Mouse (Mus musculus): ENCODE data around the gene Cdk17.

The Cdk17 gene

DNA sequence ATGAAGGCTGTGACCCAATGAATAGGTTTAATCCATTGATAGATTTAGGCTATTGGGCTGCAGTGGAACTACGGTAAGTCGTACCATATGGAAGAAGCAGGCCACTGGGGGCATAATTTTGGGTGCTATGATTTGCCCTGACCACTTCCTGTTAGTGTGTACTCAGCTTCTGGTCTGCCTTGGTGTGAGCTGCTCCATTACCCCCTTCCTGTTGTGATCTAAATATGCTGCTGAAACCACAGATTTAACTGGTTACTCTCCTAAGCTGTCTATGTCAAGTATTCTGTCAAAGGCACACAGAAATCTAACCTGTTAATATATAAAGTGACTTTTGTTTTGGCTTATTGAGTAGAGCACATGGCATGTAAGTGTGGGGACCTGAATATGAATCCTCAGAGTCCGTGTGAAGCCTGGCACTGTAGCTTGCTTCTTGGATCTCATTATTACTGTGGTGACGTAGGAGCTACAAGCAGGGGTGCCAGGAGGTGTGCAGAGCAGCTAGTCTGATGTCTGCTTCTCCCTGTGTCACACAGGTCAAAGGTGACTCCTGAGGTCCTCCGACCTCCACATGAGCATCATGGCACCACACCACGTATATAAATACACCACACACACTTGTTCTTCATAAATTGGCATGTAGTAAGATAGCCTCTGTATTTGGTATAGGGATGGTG, 10.6 kb downstream of the Cdk17 start:
- DNase-seq: peak in 1 of 2 experiments; percentile 44

DNA sequence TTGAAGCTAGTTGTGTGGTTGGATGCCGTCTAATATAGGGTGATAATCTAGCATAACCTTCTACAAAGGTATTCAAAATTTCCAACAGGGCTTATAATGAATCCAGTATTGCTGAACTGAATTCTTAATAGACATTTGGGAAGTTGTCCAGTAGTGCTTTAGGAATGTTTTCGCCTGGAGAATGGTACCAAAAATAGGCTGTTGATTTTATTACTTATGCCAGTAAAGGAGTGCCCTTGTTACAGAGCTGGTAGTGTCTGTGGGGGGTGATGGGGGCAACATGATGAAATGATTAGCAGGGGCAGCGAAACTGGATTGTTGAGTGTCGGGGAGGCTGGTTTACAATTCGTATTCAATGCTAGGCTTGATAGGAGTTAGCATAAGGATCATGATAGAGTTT, 16.8 kb downstream of the Cdk17 start:
- DNase-seq: no peak

DNA sequence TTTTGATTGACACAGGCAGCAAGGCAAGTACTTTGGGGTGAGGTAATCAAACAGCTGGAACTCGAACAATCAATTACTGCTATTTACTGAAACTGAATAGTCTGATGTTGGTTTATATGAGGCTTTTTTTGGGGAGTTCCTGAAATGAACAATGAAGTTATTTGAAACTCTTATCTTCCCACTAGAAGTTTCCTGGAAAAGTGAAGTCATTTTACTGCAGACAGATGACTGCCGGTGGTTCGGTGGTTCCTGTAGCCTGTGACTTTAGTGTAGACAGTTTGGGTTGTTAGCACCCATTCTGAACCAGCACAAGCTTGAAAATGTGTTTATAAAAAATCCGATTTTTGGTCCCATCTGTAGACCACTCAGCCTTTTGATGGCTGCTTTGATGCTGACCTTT, 17.2 kb downstream of the Cdk17 start:
- no peak for DNase-seq

DNA sequence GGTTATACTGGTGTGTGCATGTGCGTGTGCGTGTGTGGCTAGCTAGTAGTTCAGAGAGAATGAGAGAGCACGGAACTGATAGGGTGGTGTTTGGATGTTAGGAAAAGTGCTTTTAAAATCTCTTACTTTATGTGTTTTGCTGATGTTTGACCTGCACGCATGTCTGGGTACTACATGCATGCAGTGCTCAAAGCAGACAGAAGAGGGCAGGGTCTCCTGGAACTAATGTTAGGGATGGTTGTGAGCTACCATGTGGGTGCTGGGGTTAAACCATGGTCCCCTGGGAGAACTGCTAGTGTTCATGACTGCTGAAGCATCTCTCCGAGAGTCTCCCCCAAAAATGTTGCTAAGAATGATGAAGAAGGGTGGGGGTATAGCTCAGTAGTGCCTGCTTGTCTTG, 18.0 kb downstream of the Cdk17 start:
- no peak for DNase-seq

DNA sequence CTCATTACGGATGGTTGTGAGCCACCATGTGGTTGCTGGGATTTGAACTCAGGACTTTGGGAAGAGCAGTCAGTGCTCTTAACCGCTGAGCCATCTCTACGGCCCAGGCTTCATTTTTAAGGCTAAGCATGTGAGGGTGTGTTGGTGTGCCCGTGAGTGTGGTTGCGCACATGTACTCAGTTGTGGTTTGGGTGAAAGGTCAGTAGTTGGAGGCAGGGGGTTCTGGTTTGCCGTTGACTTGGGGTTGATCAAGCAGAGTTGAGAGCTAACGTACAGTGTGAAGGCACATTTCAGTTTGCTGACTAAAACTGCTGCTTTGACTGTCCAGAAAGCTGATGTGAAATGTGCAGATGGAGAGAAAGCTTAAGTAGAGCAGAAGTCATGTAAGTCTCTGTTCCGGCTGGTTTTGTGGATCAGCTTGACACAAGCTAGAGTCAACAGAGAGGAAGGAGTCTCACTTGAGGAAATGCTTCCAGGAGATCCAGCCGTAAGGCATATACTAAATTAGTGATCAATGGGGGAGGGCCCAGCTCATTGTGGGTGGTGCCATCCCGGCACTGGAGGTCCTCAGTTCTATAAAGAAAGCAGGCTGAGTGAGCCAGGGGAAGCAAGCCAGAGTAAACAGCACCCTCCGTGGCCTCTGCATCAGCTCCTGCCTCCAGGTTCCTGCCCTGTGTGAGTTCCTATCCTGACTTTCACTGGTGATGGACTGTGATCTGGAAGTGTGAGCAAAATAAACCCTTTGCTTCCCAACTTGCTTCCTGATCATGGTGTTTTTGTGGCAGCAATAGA, 19.2 kb downstream of the Cdk17 start:
- no peak for DNase-seq

DNA sequence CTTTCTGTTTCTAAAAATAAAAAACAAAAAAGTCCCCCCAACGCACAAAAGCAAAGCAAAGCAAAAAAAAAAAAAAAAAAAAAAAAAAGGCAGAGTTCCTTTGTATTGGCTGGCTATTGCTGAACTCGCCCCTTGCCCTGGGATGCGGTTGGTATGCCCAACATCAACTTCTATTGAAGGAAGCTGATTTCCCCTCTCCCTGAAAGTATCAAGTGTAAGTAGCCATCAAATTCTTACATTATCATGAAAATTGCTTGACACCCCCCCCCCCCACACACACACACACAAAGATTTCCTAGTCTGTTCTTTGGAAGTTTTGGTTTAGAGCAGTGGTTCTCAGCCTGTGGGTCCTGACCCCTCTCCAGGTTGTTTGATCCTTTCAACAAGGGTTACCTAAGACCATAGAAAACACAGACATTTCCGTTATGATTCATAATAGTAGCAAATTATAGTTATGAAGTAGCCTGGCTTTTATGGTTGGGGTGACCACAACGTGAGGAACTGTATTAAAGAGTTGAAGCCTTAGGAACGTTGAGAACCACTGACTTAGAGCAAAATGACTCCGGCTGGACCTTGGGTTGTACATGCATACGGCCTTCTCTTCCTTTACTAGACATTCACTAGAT, 23.8 kb downstream of the Cdk17 start:
- DNase-seq: no peak

DNA sequence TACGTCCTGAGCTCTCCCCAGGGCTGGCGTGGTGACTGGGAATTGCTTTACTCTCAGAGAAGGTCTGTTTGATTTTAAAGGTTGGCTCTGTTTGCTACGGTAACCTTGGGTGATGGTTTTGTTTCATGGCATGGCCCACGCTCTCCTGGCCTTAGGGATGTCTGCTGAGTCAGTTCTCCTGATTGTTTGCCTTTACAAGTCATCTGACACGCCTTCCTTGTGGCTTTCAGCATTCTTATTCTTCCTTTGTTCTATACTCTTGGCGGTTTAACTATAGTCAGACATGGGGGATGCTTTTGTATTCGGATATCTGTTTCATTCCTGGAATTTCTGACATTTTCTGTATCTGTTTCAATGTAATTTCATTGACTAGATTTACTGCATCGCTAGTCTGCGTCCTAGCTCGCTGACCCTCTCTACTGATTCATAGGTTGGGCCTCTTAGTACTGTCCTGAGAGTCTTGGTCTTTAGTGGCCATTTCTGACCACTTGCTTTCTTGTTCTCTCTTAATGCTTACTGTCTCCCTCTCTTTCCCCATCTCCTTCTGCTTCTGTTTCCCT, 27.8 kb downstream of the Cdk17 start:
- DNase-seq: no peak

DNA sequence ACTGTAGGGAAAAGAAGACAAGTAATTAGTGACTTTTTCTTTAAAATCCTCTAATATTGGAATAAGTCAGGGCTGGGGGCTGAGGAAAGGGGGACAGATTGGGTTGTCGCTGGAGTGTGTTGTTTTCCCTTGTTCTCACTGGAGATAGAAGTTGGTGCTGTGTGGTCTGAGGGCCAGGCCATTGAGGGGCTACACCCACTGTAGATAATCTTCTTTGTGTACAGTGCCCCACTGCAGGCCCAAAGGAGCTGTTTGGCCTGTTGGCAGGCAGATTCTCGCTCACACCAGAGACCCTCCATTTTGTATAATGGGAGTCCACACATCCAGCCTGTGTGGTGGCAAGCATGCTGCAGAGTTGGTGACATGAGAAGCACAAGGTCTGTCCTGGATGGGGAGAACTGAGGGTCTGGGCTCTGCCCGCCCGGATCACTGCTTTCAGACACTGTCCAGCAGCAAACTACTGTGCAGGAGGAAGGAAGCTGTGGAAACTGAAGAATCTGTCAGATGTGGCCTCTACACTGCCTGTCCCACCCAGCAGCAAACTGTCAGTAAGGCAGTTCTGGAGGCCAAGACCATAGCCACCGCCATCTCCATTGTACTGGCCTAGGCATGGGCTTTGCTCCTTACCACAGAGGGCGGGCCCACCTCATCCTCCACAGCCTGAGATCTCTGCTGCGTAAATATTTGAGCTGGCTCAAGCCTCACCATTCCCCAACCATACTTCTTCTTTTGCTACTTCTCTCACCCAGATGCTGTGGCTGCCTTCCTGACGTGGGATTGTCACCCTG, 30.0 kb downstream of the Cdk17 start:
- no peak for DNase-seq

DNA sequence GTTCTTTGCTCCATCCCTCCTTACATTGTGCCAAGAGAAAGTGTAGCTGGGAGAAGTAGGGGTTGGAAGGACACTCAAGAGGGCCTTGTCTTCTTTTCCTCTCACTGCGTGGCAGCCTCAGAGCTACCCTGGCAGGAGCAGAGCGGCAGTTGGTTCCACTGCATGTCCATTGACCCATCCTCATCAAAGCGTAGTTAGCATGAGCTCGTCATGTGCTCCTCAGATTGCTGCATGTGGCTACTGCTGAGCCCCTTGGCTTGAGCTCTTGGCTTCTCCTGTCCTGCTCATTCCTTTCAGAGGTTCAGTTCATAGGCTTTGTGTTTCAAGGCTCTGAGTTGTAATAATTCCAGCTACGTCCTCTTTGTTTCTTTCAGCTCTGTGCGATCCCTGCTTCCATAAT, 36.4 kb downstream of the Cdk17 start:
- peak; percentile 63 to 75 for DNase-seq

DNA sequence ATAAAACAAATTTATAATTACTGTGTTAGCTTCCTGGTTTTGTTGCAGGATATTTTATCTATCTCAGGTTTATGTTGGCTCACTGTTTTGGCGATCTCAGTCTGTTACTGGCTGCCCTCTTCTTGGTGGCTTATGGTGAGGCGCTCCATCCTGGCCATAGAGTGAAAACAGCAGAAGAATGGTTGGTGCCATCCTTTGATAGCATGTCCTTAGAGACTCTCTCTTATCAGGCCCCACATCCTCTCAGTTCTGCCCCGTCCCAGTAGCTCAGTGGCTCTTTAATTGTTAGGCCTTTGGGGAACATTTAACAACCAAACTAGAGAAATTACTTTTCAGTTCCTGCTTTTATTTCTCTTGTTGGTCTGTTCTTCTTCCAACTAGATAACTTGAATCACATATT, 38.3 kb downstream of the Cdk17 start:
- DNase-seq: no peak

DNA sequence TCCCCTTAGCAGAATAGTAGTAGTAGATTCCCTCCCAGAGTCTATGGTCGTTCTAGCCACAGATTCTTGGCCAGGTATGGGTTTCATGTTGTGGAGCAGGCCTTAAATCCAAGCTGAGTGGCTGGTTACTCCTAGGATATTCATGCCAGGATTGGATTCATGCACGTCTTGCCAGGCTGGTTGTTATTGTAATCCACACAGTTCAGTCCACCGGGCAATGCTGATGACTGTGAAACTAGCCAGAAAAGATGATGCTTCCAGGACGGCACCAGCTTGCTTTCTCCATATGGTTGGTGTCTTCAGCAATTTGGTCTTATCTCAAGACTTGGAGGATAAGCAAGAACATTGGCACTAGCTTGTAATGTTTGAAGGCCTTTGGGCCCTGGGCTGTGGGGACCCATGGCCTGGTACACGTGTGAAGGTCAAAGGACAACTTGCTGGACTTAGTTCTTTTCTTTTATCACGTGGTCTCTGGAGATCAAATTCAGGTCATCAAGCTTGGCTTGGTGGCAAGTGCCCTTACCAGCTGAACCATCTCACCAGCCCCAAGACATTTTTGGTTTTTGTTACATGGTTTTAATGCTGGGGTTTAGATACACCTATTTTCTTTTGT, 41.3 kb downstream of the Cdk17 start:
- peak; percentile 51 to 61 for DNase-seq

DNA sequence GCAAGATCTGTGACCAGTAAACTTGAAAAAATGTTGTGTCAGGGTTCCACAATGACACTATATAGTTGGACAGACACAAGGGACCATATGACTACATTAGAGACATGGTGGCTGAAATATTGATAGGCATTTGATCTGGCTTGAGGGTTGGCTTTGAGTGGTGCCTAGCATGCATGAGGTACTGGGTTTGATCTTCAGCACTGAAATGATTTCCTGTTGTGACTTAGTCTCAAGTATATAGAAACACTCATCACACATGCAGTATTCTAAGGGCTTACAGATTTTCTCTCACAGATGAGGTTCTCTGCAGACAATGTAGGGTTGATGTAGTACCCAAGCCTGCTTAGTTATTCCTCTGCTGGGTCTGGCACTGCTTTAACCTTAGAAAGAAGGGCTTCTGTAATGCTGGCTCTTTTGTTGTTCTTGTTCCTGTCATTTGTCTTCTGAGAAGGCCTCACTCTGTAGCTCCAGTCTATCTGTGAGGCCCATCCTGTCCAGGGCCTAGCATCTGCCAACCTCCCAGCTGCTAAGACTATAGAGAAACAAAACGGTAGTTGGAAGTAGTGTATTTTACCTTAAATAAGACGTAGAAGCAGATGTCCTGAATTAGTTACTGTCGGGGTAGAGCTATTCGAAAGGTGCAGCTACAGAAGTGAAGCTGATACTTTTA, 44.7 kb downstream of the Cdk17 start:
- DNase-seq: no peak

DNA sequence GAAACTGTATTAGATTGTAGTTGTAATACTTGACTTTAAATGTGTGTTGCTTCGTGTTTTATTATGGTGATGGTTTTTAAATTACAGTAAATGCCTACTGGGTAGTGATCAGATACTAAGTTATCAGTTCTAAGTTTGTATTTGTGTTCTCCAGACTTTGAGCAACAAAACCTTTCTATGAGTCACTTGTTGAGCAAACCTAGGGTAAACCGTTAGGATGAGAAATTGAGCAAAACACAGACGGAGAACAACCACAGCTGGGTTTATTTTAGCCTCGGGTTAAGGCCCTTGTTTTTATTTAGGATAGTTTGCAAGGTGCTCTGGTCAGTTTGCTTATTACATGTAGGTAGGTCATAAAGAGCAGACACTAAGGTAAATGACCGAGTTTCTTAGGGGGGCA, 46.5 kb downstream of the Cdk17 start:
- no peak for DNase-seq

DNA sequence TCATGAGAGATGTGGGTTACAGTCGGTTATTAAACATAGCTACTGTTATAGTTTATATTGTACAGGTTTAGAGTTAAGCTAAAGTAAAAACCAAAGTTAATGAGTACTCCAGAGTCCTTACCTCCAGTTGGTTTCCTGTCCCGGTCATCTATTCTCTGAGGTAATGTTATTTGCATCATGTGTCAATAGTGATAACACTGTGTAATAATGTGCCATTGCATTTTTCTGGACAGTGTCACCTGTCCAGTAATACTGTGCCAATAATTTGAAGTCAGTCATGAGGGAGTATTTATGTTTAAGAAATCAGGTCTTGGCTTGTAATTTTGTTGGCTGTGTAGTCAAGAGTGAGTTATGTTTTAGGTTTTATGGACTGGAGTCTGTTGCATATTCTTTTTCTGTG, 52.0 kb downstream of the Cdk17 start:
- no peak for DNase-seq

DNA sequence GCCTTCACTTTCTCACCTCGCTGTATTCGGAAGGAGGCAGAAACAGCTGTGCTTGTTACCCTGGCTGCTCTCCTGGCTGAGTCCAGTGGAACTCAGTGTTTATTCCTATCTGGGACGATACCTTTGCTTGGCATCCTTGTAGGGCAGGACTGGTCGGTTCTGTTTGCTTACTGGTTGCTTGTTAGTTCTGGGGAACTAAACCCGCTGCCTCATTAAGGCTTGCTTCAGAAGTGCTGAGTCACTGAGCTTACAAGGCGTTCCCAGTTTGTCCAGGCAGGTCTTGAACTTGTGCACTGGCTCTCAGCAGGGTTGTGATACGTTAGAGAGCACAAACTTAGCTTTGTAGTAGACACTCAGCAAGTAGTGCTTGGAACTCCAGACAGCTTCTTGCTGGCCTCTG, 52.7 kb downstream of the Cdk17 start:
- DNase-seq: no peak

DNA sequence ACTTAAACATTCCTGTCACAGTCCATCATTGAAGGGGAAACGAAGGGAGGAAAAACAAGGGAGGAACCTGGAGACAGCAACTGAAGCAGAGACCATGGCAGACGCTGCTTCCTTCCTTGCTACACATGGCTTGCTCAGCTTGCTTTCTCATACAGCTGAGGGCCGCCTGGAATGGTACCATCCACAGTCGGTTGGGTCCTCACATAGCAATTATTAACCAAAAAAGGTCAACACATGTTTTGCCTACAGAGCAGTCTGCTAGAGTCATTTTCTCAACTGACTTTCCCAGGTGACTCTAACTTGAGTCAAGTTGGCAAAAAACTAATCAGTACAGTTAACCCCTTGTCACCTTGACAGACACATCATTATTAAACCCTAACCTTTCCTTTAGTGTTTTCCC, 53.6 kb downstream of the Cdk17 start:
- no peak for DNase-seq

DNA sequence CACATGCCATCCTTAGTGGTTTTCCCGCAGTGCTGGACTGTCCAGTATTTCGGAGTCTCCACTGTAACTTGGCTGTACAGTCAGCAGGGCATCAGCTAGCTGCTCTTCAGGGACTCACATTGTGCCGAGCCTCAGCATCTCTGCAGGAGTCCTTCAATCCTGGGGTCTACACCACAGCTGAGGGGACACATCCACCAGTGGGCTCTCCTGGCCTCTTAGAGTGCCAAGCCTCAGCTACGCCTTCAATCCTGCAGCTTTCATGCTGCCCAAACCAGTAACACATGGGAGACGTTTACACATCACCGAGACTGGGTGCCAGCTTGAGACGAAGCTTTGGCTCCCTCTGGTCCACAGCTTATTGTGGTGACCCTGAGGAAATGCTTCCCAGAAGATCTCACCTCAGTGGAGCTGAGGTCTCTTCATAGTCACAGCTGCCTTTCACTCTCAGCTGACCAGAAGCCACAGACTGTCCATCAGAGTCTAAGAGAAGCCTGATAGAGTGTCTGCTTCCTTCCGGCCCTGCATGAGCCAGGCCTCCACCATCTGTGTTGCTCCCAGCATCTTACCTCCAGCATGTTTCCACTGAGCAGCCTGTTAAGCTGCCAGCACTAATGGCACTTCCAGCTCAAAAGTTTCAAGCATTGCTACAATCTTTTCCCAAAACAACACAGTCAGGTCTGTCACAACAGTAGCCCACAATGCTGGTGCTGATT, 54.5 kb downstream of the Cdk17 start:
- peak in 1 of 2 experiments; percentile 35 for DNase-seq

DNA sequence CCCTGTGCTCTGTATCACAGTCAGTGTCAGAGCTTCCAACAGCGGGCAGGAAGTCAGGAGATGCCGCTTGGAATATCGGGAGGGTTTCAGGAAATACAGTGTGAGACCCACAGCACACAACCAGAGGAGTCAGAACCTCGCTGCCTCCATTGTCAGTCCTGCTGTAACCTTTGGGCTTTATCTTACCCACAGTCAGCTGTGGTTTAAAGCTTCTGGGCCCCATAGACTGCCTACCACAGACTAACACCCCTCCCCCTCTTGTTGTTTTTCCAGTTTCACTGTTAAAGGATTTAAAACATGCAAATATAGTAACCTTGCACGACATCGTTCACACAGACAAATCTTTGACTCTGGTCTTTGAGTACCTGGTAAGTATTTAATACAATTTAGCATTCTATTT, 65.1 kb downstream of the Cdk17 start:
- no peak for DNase-seq

DNA sequence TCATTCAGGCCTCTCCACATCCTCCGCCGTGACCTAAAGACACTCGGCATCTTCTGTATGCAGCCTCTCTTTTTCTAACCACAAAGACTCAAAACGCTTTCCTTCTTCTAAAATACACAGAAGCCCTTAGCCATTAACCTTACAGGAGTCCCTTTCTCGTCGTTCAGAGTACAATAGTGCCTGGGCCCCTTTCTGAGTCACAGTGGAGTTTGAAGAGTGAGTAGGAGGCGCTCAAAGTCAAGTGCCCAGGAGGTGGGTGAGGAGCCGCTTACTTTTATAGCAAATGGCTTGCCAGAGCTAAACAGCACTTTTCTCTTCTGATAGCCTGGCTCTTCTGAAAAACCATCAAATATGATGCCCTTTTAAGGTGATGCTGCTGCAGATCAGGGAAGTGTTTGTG, 67.2 kb downstream of the Cdk17 start:
- DNase-seq: no peak

DNA sequence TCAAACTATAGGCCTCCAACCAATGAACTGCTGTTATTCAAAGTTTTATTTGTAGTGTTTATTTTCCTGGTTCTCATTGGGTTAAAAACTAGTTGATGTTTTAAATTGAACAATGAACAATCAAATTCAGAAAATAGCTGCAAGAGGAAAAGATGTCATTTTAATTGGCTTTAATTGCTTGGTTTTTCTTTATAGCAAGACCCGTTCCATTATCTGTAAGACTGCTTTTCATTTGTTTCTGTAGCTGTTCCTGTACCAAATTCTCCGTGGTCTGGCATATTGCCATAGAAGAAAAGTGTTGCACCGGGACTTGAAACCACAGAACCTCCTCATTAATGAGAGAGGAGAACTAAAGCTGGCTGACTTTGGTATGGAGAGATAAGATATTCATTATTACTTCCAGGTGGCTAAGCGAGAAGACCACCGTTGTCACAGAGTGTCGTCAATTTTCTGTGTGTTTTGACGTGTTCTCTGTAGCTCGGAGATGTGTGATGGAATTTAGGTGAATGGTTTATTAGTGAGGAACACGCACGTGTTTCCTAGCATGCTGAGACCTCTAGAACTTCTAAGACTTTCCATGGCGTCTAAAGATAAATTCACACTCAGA, 67.8 kb downstream of the Cdk17 start:
- no peak for DNase-seq

DNA sequence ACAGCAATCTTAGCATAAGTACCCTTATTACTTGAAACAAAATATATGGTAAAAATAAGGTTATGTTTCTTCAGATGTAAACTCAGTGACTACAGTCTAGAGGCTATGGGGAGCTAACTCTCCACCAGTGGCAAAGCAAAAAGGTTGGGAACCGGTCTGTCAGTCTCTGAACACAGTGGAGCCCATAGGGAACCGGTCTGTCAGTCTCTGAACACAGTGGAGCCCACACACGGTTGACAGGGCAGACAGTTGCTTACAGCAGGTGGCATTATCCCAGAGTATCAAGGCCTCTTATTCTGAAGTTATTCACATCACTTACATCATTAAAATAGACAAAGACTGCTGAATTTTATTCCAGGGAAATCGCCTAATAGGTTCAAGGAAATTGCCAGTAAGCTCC, 70.8 kb downstream of the Cdk17 start:
- DNase-seq: no peak
